Mouse (Mus musculus) MEL (cell line): Measurements from ENCODE around the gene Ell2. TPM values are rescaled to one million over a fixed set of nuclear protein-coding genes. Genes with fewer than 3 reads are reported as not detected.

Source experiments
- DNase-seq: peaks from one replicate; pipeline ENCODE4 v3.0.0; 2011; ENCODE audit warnings: low read depth, low spot score
- H3K27ac ChIP-seq: 2 replicates; pipeline ENCODE4 v1.5.1; 2012; ENCODE audit warnings: low read depth, mild to moderate bottlenecking, control low read depth, low read length, moderate library complexity; ENCODE audit not compliant: control insufficient read depth
- H3K27me3 ChIP-seq, 2 experiments: fragments of 150-350 bp in 1 of 2; sonication (generic) in 1 of 2; 2 replicates each; pipeline ENCODE4 v1.6.1; 2012; ENCODE audit warnings: low read length in 2 of 2, mild to moderate bottlenecking in 2 of 2, improper control_type of control experiment in 1 of 2, moderate library complexity in 1 of 2; ENCODE audit not compliant: insufficient read depth in 2 of 2, control insufficient read depth in 1 of 2
- H3K36me3 ChIP-seq, 2 experiments: 2 replicates each; pipeline ENCODE4 v1.6.1; 2012 to 2014; ENCODE audit warnings: low read length in 2 of 2, improper control_type of control experiment in 1 of 2, inconsistent platforms in 1 of 2, mild to moderate bottlenecking in 1 of 2; ENCODE audit not compliant: insufficient read depth in 2 of 2, control insufficient read depth in 1 of 2
- H3K4me1 ChIP-seq, 2 experiments: fragments of 150-350 bp in 1 of 2; sonication (generic) in 1 of 2; 2 replicates each; pipeline ENCODE4 v1.6.1; 2012; ENCODE audit warnings: low read length in 2 of 2, improper control_type of control experiment in 1 of 2, mild to moderate bottlenecking in 1 of 2; ENCODE audit not compliant: insufficient read depth in 2 of 2, control insufficient read depth in 1 of 2
- H3K4me3 ChIP-seq, 2 experiments: fragments of 150-350 bp in 1 of 2; sonication (generic) in 1 of 2; 2 replicates each; pipeline ENCODE4 v1.5.1; 2012; ENCODE audit warnings: low read depth in 2 of 2, low read length in 2 of 2, mild to moderate bottlenecking in 2 of 2, moderate library complexity in 2 of 2, control low read depth in 1 of 2, improper control_type of control experiment in 1 of 2; ENCODE audit not compliant: control insufficient read depth in 1 of 2, insufficient read depth in 1 of 2
- H3K79me2 ChIP-seq: 2 replicates; pipeline ENCODE4 v1.6.1; 2012; ENCODE audit warnings: mild to moderate bottlenecking, low read length, moderate library complexity; ENCODE audit not compliant: control insufficient read depth, poor library complexity, insufficient read depth
- H3K9ac ChIP-seq: 2 replicates; pipeline ENCODE4 v1.6.1; 2012; ENCODE audit warnings: low read depth, mild to moderate bottlenecking, control low read depth, low read length, moderate library complexity; ENCODE audit not compliant: control insufficient read depth, poor library complexity, severe bottlenecking
- H3K9me3 ChIP-seq: fragments of 150-350 bp; sonication (generic); replicated peaks from 2 replicates; pipeline ENCODE4 v1.6.1; 2012; ENCODE audit warnings: mild to moderate bottlenecking, low read length, improper control_type of control experiment, moderate library complexity; ENCODE audit not compliant: insufficient read depth
- BHLHE40 ChIP-seq: IDR thresholded peaks from 2 replicates; pipeline ENCODE4 v1.6.1; 2012; ENCODE audit warnings: low read depth, mild to moderate bottlenecking, inconsistent platforms, low read length, improper control_type of control experiment, borderline replicate concordance
- CHD1 ChIP-seq: IDR thresholded peaks from 2 replicates; pipeline ENCODE4 v1.6.1; 2012; ENCODE audit warnings: low read depth, mild to moderate bottlenecking, inconsistent platforms, low read length, improper control_type of control experiment
- EP300 ChIP-seq, 2 experiments: IDR thresholded peaks; 2 replicates each; pipeline ENCODE4 v1.6.1; 2011; ENCODE audit warnings: improper control_type of control experiment in 2 of 2, low read length in 2 of 2, low read depth in 1 of 2, mild to moderate bottlenecking in 1 of 2
- ETS1 ChIP-seq: IDR thresholded peaks from 2 replicates; pipeline ENCODE4 v1.6.1; 2012; ENCODE audit warnings: low read depth, mild to moderate bottlenecking, inconsistent platforms, low read length, improper control_type of control experiment, moderate library complexity
- GATA1 ChIP-seq: IDR thresholded peaks from 2 replicates; pipeline ENCODE4 v1.6.1; 2011; ENCODE audit warnings: low read depth, low read length, improper control_type of control experiment
- MAX ChIP-seq: IDR thresholded peaks from 2 replicates; pipeline ENCODE4 v1.6.1; 2011; ENCODE audit warnings: low read length, improper control_type of control experiment
- MAZ ChIP-seq: IDR thresholded peaks from 2 replicates; pipeline ENCODE4 v1.6.1; 2012; ENCODE audit warnings: low read depth, mild to moderate bottlenecking, inconsistent platforms, low read length, improper control_type of control experiment
- MXI1 ChIP-seq: IDR thresholded peaks from 2 replicates; pipeline ENCODE4 v1.6.1; 2011; ENCODE audit warnings: mild to moderate bottlenecking, low read depth, low read length, improper control_type of control experiment
- MYB ChIP-seq: IDR thresholded peaks from 2 replicates; pipeline ENCODE4 v1.6.1; 2011; ENCODE audit warnings: mild to moderate bottlenecking, low read depth, low read length, improper control_type of control experiment
- MYC ChIP-seq: IDR thresholded peaks from 2 replicates; pipeline ENCODE4 v1.6.1; 2011; ENCODE audit warnings: low read depth, mild to moderate bottlenecking, low read length, improper control_type of control experiment, moderate library complexity
- POLR2A ChIP-seq, 2 experiments: IDR thresholded peaks; 2 replicates each; pipeline ENCODE4 v1.6.1; 2011 to 2012; ENCODE audit warnings: low read length in 2 of 2, mild to moderate bottlenecking in 2 of 2, control low read depth in 1 of 2, improper control_type of control experiment in 1 of 2, low read depth in 1 of 2, moderate library complexity in 1 of 2; ENCODE audit not compliant: control insufficient read depth in 1 of 2, insufficient read depth in 1 of 2, poor library complexity in 1 of 2
- POLR2AphosphoS2 ChIP-seq: IDR thresholded peaks from 2 replicates; pipeline ENCODE4 v1.6.1; 2011; ENCODE audit warnings: low read length, improper control_type of control experiment
- RAD21 ChIP-seq: IDR thresholded peaks from 2 replicates; pipeline ENCODE4 v1.6.1; 2011; ENCODE audit warnings: mild to moderate bottlenecking, low read depth, low read length, improper control_type of control experiment
- SIN3A ChIP-seq: IDR thresholded peaks from 2 replicates; pipeline ENCODE4 v1.6.1; 2012; ENCODE audit warnings: low read length, improper control_type of control experiment, inconsistent platforms
- SMC3 ChIP-seq: IDR thresholded peaks from 2 replicates; pipeline ENCODE4 v1.6.1; 2011; ENCODE audit warnings: low read depth, low read length, improper control_type of control experiment
- USF1 ChIP-seq: IDR thresholded peaks from 2 replicates; pipeline ENCODE4 v1.6.1; 2014; ENCODE audit warnings: low read depth, mild to moderate bottlenecking, inconsistent platforms, low read length, improper control_type of control experiment, moderate library complexity
- USF2 ChIP-seq, 2 experiments: IDR thresholded peaks; 2 replicates each; pipeline ENCODE4 v1.6.1; 2011 to 2012; ENCODE audit warnings: improper control_type of control experiment in 2 of 2, low read length in 2 of 2, borderline replicate concordance in 1 of 2, inconsistent platforms in 1 of 2, low read depth in 1 of 2, mild to moderate bottlenecking in 1 of 2; ENCODE audit not compliant: insufficient read depth in 1 of 2
- ZNF384 ChIP-seq: IDR thresholded peaks from 2 replicates; pipeline ENCODE4 v1.6.1; 2012; ENCODE audit warnings: low read depth, mild to moderate bottlenecking, inconsistent platforms, low read length, improper control_type of control experiment
- polyA plus RNA-seq, 2 experiments: library from polyadenylated mRNA; stranded (reverse) in 1 of 2; unstranded in 1 of 2; fragments of >175 nt in 1 of 2; fragments of >200 nt in 1 of 2; gene quantifications; 2 replicates each; pipeline versions ENCODE4 v1.2.1 to v1.2.4; 2012; ENCODE audit warnings: low replicate concordance in 2 of 2, low read depth in 1 of 2; ENCODE audit not compliant: insufficient read length in 2 of 2, insufficient read depth in 1 of 2, missing spikeins in 1 of 2
- total RNA-seq: library from RNA; depleted of rRNA; stranded (reverse); fragments of 300-350 nt; gene quantifications from 2 replicates; pipeline ENCODE4 v1.2.3, GENCODE M21; 2012

Ell2 gene
- total and polyA plus RNA-seq, 3 experiments, result 25.0 to 77.1 (median 52.5) TPM

GRCm38 (mm10) chr13:75708637-75709002, 2.1 kb downstream of the Ell2 start:
- no peak for DNase-seq

DNA sequence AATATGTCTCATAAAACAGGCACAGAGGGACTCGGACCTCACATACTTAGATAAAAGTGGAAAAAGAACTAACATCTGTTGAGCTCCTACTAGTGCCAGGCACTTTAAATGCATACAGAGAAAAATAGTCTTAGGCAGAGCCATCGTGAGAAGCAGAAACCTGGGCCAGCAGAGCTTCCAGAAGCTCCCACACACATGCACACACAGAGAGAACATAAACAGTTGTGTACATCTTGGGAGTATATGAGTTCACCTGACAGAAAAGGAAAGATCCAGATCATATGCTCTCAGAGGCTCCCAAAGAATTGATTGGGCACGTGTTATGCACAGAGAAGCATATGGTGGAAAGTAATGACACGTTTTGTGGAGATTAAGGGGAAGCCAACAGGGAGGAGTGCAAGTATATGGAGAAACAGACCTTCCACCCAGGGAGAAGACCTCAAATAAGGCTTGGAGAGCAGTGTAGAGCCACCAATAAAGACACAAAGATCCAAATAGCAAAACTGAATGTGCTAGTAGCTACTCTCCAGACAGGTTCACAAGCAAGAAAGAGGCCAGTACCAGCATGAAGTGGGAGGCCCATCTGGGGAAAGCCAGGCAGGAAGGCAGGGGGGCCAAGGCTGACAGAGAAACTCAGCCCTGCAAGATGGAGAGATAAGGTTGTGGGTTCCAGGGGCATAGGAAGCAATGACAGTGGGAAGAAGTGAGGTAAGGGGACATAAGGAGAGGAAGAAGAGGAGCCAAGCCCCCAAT, 2.6 kb downstream of the Ell2 start:
- peak; percentile 77 for DNase-seq
- peak overlapping the region; percentile 88 for H3K27ac ChIP-seq
- peaks cover 44% of the 10 kb centered on the region for H3K79me2 ChIP-seq
- H3K4me3 ChIP-seq, result peak overlapping the region; percentile 90 to 98
- H3K27me3 ChIP-seq, result no peaks in the 10 kb centered on the region
- H3K4me1 ChIP-seq, result peaks cover 14 to 27% of the 10 kb centered on the region in 2 experiments
- no peak; the same call in 1 of the 2 replicates for TF ChIP-seq RAD21
- TF ChIP-seq GATA1, result peak; percentile 66
- TF ChIP-seq MYC, result peak; percentile 95
- peak in 1 of 2 experiments; percentile 53; a peak in 2 of 4 replicates for TF ChIP-seq POLR2A (IDR thresholded peaks at IDR 0.05; ENCODE audit: control insufficient read depth in 1 of 2, insufficient read depth in 1 of 2, low read depth in 1 of 2, low read length in 2 of 2, poor library complexity in 1 of 2)
- TF ChIP-seq ZNF384, result no peak
- no peak for TF ChIP-seq SMC3
- peak; percentile 60; the same call in 1 of the 2 replicates for TF ChIP-seq MAZ
- peak; percentile 87 for TF ChIP-seq MXI1
- peak; percentile 25 for TF ChIP-seq SIN3A
- peak; percentile 92 for TF ChIP-seq MAX
- TF ChIP-seq BHLHE40, result peak; percentile 72
- TF ChIP-seq MYB, result no peak
- no peak for TF ChIP-seq USF2 (IDR thresholded peaks at IDR 0.05; ENCODE audit: borderline replicate concordance in 1 of 2, insufficient read depth in 1 of 2, low read depth in 1 of 2, low read length in 2 of 2)
- peak in 1 of 2 experiments; percentile 16; a peak in 1 of 4 replicates for TF ChIP-seq EP300 (IDR thresholded peaks at IDR 0.05; ENCODE audit: low read depth in 1 of 2, low read length in 2 of 2)
- 0 out of 2 replicates have a peak, but pooled peaks have one; percentile 34 for TF ChIP-seq CHD1
- peak; percentile 52 for TF ChIP-seq USF1
- 0 out of 2 replicates have a peak, but pooled peaks have one; percentile 33 for TF ChIP-seq POLR2AphosphoS2
- peak; percentile 70 for TF ChIP-seq ETS1
- H3K9ac ChIP-seq, result peak overlapping the region; percentile 76
- H3K9me3 ChIP-seq, result no peaks in the 10 kb centered on the region
- peaks cover 0 to 40% of the 10 kb centered on the region in 2 experiments; a peak in 2 of 4 replicates for H3K36me3 ChIP-seq

More at GRCm38 (mm10) chr13:75708637-75709002, 2.1 kb downstream of the Ell2 start:
- Histone ChIP-seq H3K27ac (peak overlapping the region; percentile 88), H3K9me3 (no peaks in the 10 kb centered on the region), H3K36me3 (peaks cover 0 to 35% of the 10 kb centered on the region in 2 experiments; a peak in 2 of 4 replicates), H3K27me3 (no peaks in the 10 kb centered on the region), H3K4me1 (peaks cover 14 to 24% of the 10 kb centered on the region in 2 experiments), H3K4me3 (peak overlapping the region; percentile 90 to 98), H3K9ac (peak overlapping the region; percentile 76), H3K79me2 (peaks cover 41% of the 10 kb centered on the region)
- TF ChIP-seq ETS1 (no peak), EP300 (IDR thresholded peaks at IDR 0.05; ENCODE audit: low read depth in 1 of 2, low read length in 2 of 2) (0 out of 4 replicates have a peak, but pooled peaks of 1 of the 2 experiments have one; percentile 13)
